Mouse (Mus musculus): ENCODE measurements around the gene Smagp.

GRCm38 (mm10) chr15:100664813-100665274, 28.1 kb upstream of the Smagp start:
- TF ChIP-seq CTCF (IDR thresholded peaks at IDR 0.05; ENCODE audit: low read depth) (no peak), EP300 (optimal IDR thresholded peaks at IDR 0.05) (no peak)

Data from stomach, postnatal 0 days (tissue).